9 mouse cellular contexts compared by ENCODE assay signal in the genomic region with DNA sequence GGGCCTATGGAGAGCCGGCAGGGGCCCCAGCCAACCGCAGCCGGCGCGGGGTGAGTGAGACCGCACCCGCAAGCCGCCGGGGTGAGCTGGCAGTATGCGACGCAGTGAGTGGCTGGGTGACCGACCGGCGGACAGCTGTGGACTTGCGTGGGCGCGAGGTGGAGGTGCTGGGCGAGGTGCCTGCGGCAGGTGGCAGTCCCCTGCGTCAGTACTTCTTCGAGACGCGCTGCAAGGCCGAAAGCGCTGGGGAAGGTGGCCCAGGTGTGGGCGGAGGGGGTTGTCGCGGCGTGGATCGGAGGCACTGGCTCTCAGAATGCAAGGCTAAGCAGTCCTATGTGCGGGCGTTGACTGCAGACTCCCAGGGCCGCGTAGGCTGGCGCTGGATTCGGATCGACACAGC. TPM values are rescaled to one million over a fixed set of nuclear protein-coding genes. Genes with fewer than 3 reads are reported as not detected.
A peak's percentile ranks its signal among the peaks of the same experiment; 100 is the strongest.
DNase-seq lines count a peak whose midpoint lies in the region; ATAC-seq and TF ChIP-seq lines count a peak whose summit lies in the region.
"Had no signal": no experiment of that assay in that cellular context is flagged by ENCODE, and none has a peak within 500 bp of the region (broad histone marks: within the 10 kb centered on the region; RNA-seq: fewer than 3 reads in every experiment).

No protein-coding gene starts in this region.

- H3K27ac ChIP-seq in forebrain, embryonic 13.5 days: no peak overlapping the region
- no peak overlapping the region for H3K27ac ChIP-seq in forebrain, embryonic 15.5 days (replicated peaks)
- no peak overlapping the region for H3K27ac ChIP-seq in lung, embryonic 15.5 days
- H3K27ac ChIP-seq in hindbrain, embryonic 15.5 days (replicated peaks): no peak overlapping the region

- H3K79me2 ChIP-seq in myocyte (ENCODE audit: control insufficient read depth, insufficient read depth): no peaks in the 10 kb centered on the region

- no peak for ATAC-seq in forebrain, embryonic 13.5 days
- ATAC-seq in forebrain, embryonic 15.5 days (replicated peaks): no peak
- ATAC-seq in lung, embryonic 15.5 days (ENCODE audit: borderline replicate concordance, extremely low read depth, low FRiP score, low TSS enrichment): no peak
- ATAC-seq in hindbrain, embryonic 15.5 days (ENCODE audit: low FRiP score, low read depth): no peak

- TF ChIP-seq POLR2A in myocyte (IDR thresholded peaks at IDR 0.05; ENCODE audit: insufficient read length, low read depth): no peak

- 0 out of 2 replicates have a peak overlapping the region, but pooled peaks have one; percentile 1 for H3K4me3 ChIP-seq in forebrain, embryonic 13.5 days
- no peak overlapping the region for H3K4me3 ChIP-seq in forebrain, embryonic 15.5 days
- H3K4me3 ChIP-seq in lung, embryonic 15.5 days: peak overlapping the region; percentile 22
- peak overlapping the region; percentile 16 for H3K4me3 ChIP-seq in hindbrain, embryonic 15.5 days
- no peak overlapping the region for H3K4me3 ChIP-seq in myocyte

- peaks cover 5% of the 10 kb centered on the region for H3K36me3 ChIP-seq in forebrain, embryonic 13.5 days (ENCODE audit: poor library complexity, severe bottlenecking)
- no peaks in the 10 kb centered on the region for H3K36me3 ChIP-seq in forebrain, embryonic 15.5 days
- no peaks in the 10 kb centered on the region for H3K36me3 ChIP-seq in lung, embryonic 15.5 days
- H3K36me3 ChIP-seq in hindbrain, embryonic 15.5 days: no peaks in the 10 kb centered on the region
- no peaks in the 10 kb centered on the region for H3K36me3 ChIP-seq in myocyte (ENCODE audit: control insufficient read depth, insufficient read depth)

- H3K4me1 ChIP-seq in forebrain, embryonic 13.5 days: peaks cover 18% of the 10 kb centered on the region
- peaks cover 13% of the 10 kb centered on the region for H3K4me1 ChIP-seq in forebrain, embryonic 15.5 days
- peaks cover 45% of the 10 kb centered on the region for H3K4me1 ChIP-seq in lung, embryonic 15.5 days
- peaks cover 18% of the 10 kb centered on the region for H3K4me1 ChIP-seq in hindbrain, embryonic 15.5 days (replicated peaks)

- H3ac ChIP-seq in myocyte (ENCODE audit: control insufficient read depth, insufficient read length): no peak overlapping the region

- no peaks in the 10 kb centered on the region for H3K9me3 ChIP-seq in forebrain, embryonic 13.5 days (replicated peaks)
- H3K9me3 ChIP-seq in forebrain, embryonic 15.5 days: no peaks in the 10 kb centered on the region
- no peaks in the 10 kb centered on the region for H3K9me3 ChIP-seq in lung, embryonic 15.5 days
- no peaks in the 10 kb centered on the region for H3K9me3 ChIP-seq in hindbrain, embryonic 15.5 days

- H3K4me2 ChIP-seq in forebrain, embryonic 13.5 days: no peak overlapping the region
- H3K4me2 ChIP-seq in forebrain, embryonic 15.5 days (replicated peaks): no peak overlapping the region
- H3K4me2 ChIP-seq in lung, embryonic 15.5 days: peak overlapping the region; percentile 95
- H3K4me2 ChIP-seq in hindbrain, embryonic 15.5 days: peak overlapping the region; percentile 26
- peak overlapping the region; percentile 34 for H3K4me2 ChIP-seq in myocyte (ENCODE audit: low read depth)

- no peak for DNase-seq in lung, adult 18-20 months
- no peak for DNase-seq in adrenal gland, postnatal 4 days (ENCODE audit: low spot score in 2 of 2)
- DNase-seq in adrenal gland, postnatal 36 days: no peak

- peaks cover 99% of the 10 kb centered on the region for H3K27me3 ChIP-seq in forebrain, embryonic 13.5 days
- peaks cover 93% of the 10 kb centered on the region for H3K27me3 ChIP-seq in forebrain, embryonic 15.5 days
- peaks cover 91% of the 10 kb centered on the region for H3K27me3 ChIP-seq in lung, embryonic 15.5 days
- peaks cover 96% of the 10 kb centered on the region for H3K27me3 ChIP-seq in hindbrain, embryonic 15.5 days
- H3K27me3 ChIP-seq in myocyte (ENCODE audit: control insufficient read depth, insufficient read depth, insufficient read length): peaks cover 14% of the 10 kb centered on the region

- H3K9ac ChIP-seq in forebrain, embryonic 13.5 days: no peak overlapping the region
- no peak overlapping the region for H3K9ac ChIP-seq in forebrain, embryonic 15.5 days (replicated peaks)
- H3K9ac ChIP-seq in lung, embryonic 15.5 days: no peak overlapping the region
- H3K9ac ChIP-seq in hindbrain, embryonic 15.5 days: no peak overlapping the region

- 11% methylated on average over 33 of the region's 37 CpGs for WGBS in forebrain, embryonic 13.5 days
- 7% methylated on average over 37 of the region's 37 CpGs for WGBS in forebrain, embryonic 15.5 days
- whole genome bisulfite sequencing in lung, embryonic 15.5 days: 11% methylated on average over 37 of the region's 37 CpGs
- WGBS in hindbrain, embryonic 15.5 days: 12% methylated on average over 37 of the region's 37 CpGs

TF ChIP-seq in myocyte, 11 proteins besides CTCF, POLR2A, EP300 and RAD21:
- TF ChIP-seq MAX (IDR thresholded peaks at IDR 0.05; ENCODE audit: low read depth) (no peak), POLR2AphosphoS2 (IDR thresholded peaks at IDR 0.05; ENCODE audit: insufficient read length, low read depth) (no peak), USF1 (IDR thresholded peaks at IDR 0.05; ENCODE audit: low read depth) (no peak), CEBPB (IDR thresholded peaks at IDR 0.05; ENCODE audit: insufficient read depth, poor library complexity, severe bottlenecking) (no peak), MYOG (IDR thresholded peaks at IDR 0.05; ENCODE audit: control insufficient read depth in 1 of 3, insufficient read depth in 1 of 3, insufficient read length in 2 of 3, low read depth in 2 of 3) (peak in 2 of 3 experiments; percentile 95 to 96), SRF (IDR thresholded peaks at IDR 0.05; ENCODE audit: control insufficient read depth, insufficient read length, low read depth) (no peak), REST (IDR thresholded peaks at IDR 0.05; ENCODE audit: insufficient read depth, insufficient read length) (no peak), TCF3 (IDR thresholded peaks at IDR 0.05; ENCODE audit: insufficient read length, low read depth) (peak; percentile 27), E2F4 (IDR thresholded peaks at IDR 0.05; ENCODE audit: insufficient read depth) (no peak), TCF12 (IDR thresholded peaks at IDR 0.05; ENCODE audit: insufficient read depth, poor library complexity, severe bottlenecking) (no peak), MYOD1 (IDR thresholded peaks at IDR 0.05; ENCODE audit: control insufficient read depth in 1 of 3, insufficient read length in 2 of 3, low read depth in 2 of 3) (peak in 2 of 3 experiments; percentile 76 to 98)

RNA-seq across cellular contexts. Expression of a gene that starts 2.1 kb away (rescaled TPM):
- polyA plus RNA-seq in forebrain, embryonic 13.5 days (2015; fragmentation: Nextera tagmentation; extraction: Ambion mirVana): not detected in 2 replicates
- polyA plus RNA-seq in forebrain, embryonic 15.5 days (2015; fragmentation: Nextera tagmentation; extraction: Ambion mirVana): not detected in 2 replicates
- 3.5 TPM in 2 replicates for polyA plus RNA-seq in lung, embryonic 15.5 days (2015; fragmentation: Nextera tagmentation; extraction: Ambion mirVana)
- 0.17 TPM in 1 of 2 replicates, not detected in the other for polyA plus RNA-seq in hindbrain, embryonic 15.5 days (2015; fragmentation: Nextera tagmentation; extraction: Ambion mirVana)
- 1.9 TPM for polyA plus RNA-seq in myocyte (2012; fragmentation: generic; extraction: Trizol)
- total RNA-seq in adrenal gland, postnatal 4 days (2021): under 1 TPM; 0.20 to 0.67 TPM
- not detected for total RNA-seq in adrenal gland, postnatal 36 days (2021)

RNA-seq across cellular contexts. Expression of a gene that starts 5.0 kb away (rescaled TPM):
- polyA plus RNA-seq in forebrain, embryonic 13.5 days (2015; fragmentation: Nextera tagmentation; extraction: Ambion mirVana): 0.44 and 1.1 TPM in 2 replicates
- 0.68 and 1.4 TPM in 2 replicates for polyA plus RNA-seq in forebrain, embryonic 15.5 days (2015; fragmentation: Nextera tagmentation; extraction: Ambion mirVana)
- 0.25 and 0.70 TPM in 2 replicates for polyA plus RNA-seq in lung, embryonic 15.5 days (2015; fragmentation: Nextera tagmentation; extraction: Ambion mirVana)
- 0.92 and 2.0 TPM in 2 replicates for polyA plus RNA-seq in hindbrain, embryonic 15.5 days (2015; fragmentation: Nextera tagmentation; extraction: Ambion mirVana)
- 0.07 TPM for polyA plus RNA-seq in myocyte (2012; fragmentation: generic; extraction: Trizol)
- total RNA-seq in adrenal gland, postnatal 4 days (2021): not detected
- not detected for total RNA-seq in adrenal gland, postnatal 36 days (2021)
- polyA plus RNA-seq: small intestine, adult 2 months had no signal

RNA-seq across cellular contexts. Expression of a gene that starts 10.2 kb away (rescaled TPM):
- not detected in 2 replicates for polyA plus RNA-seq in forebrain, embryonic 13.5 days (2015; fragmentation: Nextera tagmentation; extraction: Ambion mirVana)
- polyA plus RNA-seq in forebrain, embryonic 15.5 days (2015; fragmentation: Nextera tagmentation; extraction: Ambion mirVana): not detected in 2 replicates
- not detected in 2 replicates for polyA plus RNA-seq in lung, embryonic 15.5 days (2015; fragmentation: Nextera tagmentation; extraction: Ambion mirVana)
- not detected in 2 replicates for polyA plus RNA-seq in hindbrain, embryonic 15.5 days (2015; fragmentation: Nextera tagmentation; extraction: Ambion mirVana)
- polyA plus RNA-seq in myocyte (2012; fragmentation: generic; extraction: Trizol): 0.65 TPM
- under 1 TPM; 0.14 to 0.28 TPM for total RNA-seq in adrenal gland, postnatal 4 days (2021)
- total RNA-seq in adrenal gland, postnatal 36 days (2021): not detected
- polyA plus RNA-seq: small intestine, adult 2 months had no signal

RNA-seq across cellular contexts. Expression of a gene that starts 19.0 kb away (rescaled TPM):
- polyA plus RNA-seq in forebrain, embryonic 13.5 days (2015; fragmentation: Nextera tagmentation; extraction: Ambion mirVana): 20.9 and 23.0 TPM in 2 replicates
- 19.4 and 19.6 TPM in 2 replicates for polyA plus RNA-seq in forebrain, embryonic 15.5 days (2015; fragmentation: Nextera tagmentation; extraction: Ambion mirVana)
- polyA plus RNA-seq in lung, embryonic 15.5 days (2015; fragmentation: Nextera tagmentation; extraction: Ambion mirVana): 42.7 and 46.7 TPM in 2 replicates
- 23.4 and 25.1 TPM in 2 replicates for polyA plus RNA-seq in hindbrain, embryonic 15.5 days (2015; fragmentation: Nextera tagmentation; extraction: Ambion mirVana)
- polyA plus RNA-seq in myocyte (2012; fragmentation: generic; extraction: Trizol): 125 TPM
- total RNA-seq in adrenal gland, postnatal 4 days (2021): 10 to 100 TPM; 38.6 to 40.2 TPM
- 10 to 100 TPM; 41.7 to 43.9 TPM for total RNA-seq in adrenal gland, postnatal 36 days (2021)

RNA-seq across cellular contexts. Expression of a gene that starts 20.1 kb away (rescaled TPM):
- 250 and 254 TPM in 2 replicates for polyA plus RNA-seq in forebrain, embryonic 13.5 days (2015; fragmentation: Nextera tagmentation; extraction: Ambion mirVana)
- 220 and 231 TPM in 2 replicates for polyA plus RNA-seq in forebrain, embryonic 15.5 days (2015; fragmentation: Nextera tagmentation; extraction: Ambion mirVana)
- polyA plus RNA-seq in lung, embryonic 15.5 days (2015; fragmentation: Nextera tagmentation; extraction: Ambion mirVana): 224 and 229 TPM in 2 replicates
- polyA plus RNA-seq in hindbrain, embryonic 15.5 days (2015; fragmentation: Nextera tagmentation; extraction: Ambion mirVana): 179 and 183 TPM in 2 replicates
- polyA plus RNA-seq in myocyte (2012; fragmentation: generic; extraction: Trizol): 189 TPM
- total RNA-seq in adrenal gland, postnatal 4 days (2021): 100 to 1,000 TPM; 499 to 509 TPM
- total RNA-seq in adrenal gland, postnatal 36 days (2021): 100 to 1,000 TPM; 223 to 308 TPM

Comparison
In these comparisons a context has a peak if more than half of its experiments do, and no peak if none do; other contexts are left out.
1. H3K4me3 ChIP-seq: peak in forebrain, embryonic 13.5 days (single experiment), lung, embryonic 15.5 days (single experiment) and hindbrain, embryonic 15.5 days (single experiment); none in forebrain, embryonic 15.5 days (single experiment) and myocyte (single experiment).
2. H3K4me2 ChIP-seq: peak in lung, embryonic 15.5 days (single experiment), hindbrain, embryonic 15.5 days (single experiment) and myocyte (single experiment); none in forebrain, embryonic 13.5 days (single experiment) and forebrain, embryonic 15.5 days (single experiment).